Mouse (Mus musculus): Measurements from ENCODE around the gene Tagln.
A peak's percentile ranks its signal among the peaks of the same experiment; 100 is the strongest.

Tagln gene

GRCm38 (mm10) chr9:45935628-45936210, at the start of gene Tagln:
Tagln (minus strand) TSS chr9:45936058.
- no peak for DNase-seq (ENCODE audit: extremely low read depth, insufficient read length, low spot score)

DNA sequence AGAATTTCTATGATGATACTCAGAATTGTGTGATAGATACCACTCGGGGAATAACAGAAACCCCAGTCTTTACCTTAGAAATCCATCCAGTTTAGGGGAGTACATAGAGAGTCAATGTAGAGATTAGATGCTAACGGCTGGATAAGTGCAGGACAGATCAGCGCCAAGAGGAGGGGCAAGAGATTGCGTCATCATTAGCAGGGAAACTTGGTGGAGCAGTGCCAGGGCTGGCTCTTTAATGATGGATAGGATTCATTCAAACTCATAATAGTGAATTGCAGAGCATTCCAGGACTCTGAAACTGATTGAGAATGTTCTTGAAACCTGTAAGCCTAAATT, 49.3 kb upstream of the Tagln start:
- DNase-seq (ENCODE audit: extremely low read depth, insufficient read length, low spot score), result no peak

DNA sequence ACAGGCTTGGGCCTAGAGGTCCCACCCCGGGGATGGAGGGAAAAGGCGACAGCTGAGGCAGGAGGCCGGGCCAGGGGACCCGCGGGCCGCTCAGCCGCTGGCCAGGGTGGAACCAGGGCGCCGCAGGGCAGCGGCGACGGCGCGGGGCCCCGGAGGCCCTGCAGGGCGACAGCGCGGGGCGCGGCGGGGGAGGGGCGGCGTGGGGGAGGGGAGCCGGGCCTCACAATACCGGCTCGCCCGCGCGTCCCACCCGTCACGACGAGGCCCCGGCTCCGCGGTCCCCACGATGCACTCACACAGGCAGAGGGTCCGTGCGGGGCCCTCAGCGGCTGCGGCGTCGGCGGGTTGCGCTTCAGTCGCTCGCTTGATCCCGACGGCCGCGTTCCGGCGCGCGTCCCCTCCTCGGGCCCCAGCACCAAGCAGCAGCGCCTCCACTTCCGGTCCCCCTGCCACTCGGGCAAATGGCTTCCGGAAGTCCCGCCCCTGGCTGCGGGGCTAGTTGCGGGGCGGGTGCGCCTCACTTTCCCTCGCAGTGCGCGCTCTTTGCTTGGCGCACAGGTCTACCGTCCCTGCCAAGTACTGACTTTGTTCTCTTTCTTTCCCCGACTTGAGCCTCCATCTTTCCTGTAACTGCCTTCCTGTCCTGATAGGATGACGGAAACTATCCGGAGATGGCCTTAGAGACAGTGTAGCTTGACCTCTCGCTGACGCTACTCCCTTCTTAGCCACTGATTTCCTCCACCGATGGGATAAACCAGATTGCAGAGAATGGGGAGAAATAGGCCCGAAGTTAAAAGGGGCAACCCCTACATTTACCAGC, 48.8 kb upstream of the Tagln start:
- peak; percentile 89 for DNase-seq (ENCODE audit: extremely low read depth, insufficient read length, low spot score)

DNA sequence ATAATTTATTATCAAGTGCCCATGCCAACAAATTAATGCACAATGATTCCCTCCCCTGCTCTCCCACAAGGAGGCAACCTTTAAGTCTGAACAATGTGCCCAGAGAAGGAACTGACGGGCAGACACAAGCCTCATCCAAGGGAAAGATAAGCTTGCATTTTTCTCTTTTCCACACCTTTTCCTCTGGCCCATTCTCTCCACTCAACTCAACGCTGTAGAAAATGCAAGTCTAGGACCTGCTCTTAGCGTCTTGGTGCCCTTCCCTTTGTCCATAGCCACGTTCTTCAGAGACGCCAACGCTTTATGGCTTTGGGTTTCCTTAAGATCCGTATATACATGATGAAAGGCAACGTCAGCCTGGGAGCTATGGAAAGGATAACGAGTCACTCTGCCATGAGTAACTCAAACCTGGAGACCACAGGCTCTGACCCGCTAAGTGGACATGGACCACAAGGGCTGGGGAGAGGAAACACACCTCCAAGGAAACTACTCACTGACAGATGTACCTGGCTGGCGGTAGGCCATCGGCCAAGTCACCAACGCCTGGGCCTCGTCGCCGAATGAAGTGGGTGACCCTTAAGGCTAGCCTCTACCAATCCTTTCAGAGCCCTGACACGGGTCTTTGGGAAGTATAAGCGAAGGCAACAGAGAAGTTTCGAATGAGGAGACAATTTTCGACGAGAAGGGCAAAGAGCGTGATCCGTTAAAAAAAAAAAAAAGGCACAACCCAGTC, 48.0 kb upstream of the Tagln start:
- peak; percentile 43 for DNase-seq (ENCODE audit: extremely low read depth, insufficient read length, low spot score)

GRCm38 (mm10) chr9:45981331-45981730, 45.5 kb upstream of the Tagln start:
- no peak for DNase-seq (ENCODE audit: extremely low read depth, insufficient read length, low spot score)

DNA sequence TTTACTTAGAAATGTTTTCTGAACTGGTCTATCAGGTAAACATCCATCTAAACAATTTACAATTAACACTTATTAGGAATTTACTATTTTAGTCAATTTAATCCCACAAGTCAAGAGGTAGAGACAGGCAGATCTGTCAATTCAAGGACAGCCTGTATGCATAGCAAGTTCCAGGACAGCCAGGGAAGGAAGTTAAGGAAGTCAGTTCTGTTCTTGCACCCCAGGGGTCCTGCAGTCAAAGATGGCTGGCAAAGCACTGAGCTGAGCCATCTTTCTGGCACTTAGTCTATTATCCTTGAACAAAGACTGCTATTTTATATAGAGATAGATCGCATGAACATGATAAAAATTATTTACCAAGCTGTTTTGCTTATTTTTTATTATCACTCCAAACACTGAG, 44.8 kb upstream of the Tagln start:
- no peak for DNase-seq (ENCODE audit: extremely low read depth, insufficient read length, low spot score)

GRCm38 (mm10) chr9:45979778-45980177, 43.9 kb upstream of the Tagln start:
- DNase-seq (ENCODE audit: extremely low read depth, insufficient read length, low spot score), result no peak

- no peak for DNase-seq (ENCODE audit: extremely low read depth, insufficient read length, low spot score)
These were observed 41.0 kb upstream of the Tagln start for GRCm38 (mm10) chr9:45976884-45977283.

DNA sequence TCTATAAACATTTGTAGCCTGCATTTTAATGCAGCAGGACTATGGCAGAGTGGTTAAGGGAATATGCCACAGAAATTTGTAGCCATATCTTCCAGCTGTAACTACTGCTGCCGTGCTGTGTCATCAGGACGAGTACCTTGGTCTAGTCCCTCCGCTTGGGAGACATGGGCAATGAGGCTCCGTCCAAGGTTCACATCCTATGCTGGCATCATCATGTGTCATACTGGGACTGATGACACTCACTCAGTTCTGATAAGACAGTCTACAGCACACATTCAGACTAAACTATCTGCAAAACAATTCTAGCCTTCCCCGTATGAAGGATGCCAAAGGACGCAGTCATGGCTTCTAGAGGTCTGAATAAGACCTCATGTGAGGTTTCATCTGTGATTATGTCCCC, 27.7 kb upstream of the Tagln start:
- no peak for DNase-seq (ENCODE audit: extremely low read depth, insufficient read length, low spot score)

- no peak for DNase-seq (ENCODE audit: extremely low read depth, insufficient read length, low spot score)
These were observed 26.0 kb upstream of the Tagln start for GRCm38 (mm10) chr9:45961855-45962254.

DNA sequence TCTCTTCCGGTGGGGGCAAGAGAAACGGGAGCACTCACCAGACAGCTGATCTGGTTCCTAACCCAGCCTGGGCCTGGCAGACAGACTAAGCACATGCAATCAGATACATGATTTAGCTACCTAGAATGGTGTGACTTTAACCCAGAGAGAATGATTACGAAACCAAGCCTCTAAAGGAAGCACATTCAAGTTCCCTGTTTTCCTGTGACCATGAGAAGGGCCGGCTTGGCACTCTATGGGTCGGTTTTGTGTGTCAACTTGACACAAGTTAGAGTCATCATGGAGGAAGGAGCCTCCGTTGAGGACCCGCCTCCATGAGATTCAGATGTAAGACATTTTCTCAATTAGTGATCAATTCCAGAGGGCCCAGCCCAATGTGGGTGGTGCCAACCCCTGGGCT, 23.8 kb upstream of the Tagln start:
- DNase-seq (ENCODE audit: extremely low read depth, insufficient read length, low spot score), result no peak

DNA sequence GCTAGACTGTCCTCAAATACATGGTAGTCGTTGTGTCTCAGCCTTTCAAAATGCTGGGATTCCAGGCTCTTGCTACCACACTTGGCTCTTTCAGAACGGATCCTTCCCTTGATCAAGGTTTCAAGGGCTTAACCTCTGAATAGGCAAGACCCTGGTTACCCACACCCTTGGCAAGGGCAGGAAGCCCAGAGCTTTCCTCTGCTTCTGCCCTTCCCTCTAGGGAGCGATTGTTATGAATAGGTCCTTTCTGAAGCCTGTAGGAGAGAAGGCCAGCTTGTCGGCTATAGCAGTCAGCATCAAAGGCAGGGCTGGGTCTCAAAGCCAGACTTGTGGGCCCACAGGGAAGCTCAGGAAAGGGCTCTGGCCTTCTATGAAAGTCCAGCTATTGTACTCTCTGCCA, 23.0 kb upstream of the Tagln start:
- DNase-seq (ENCODE audit: extremely low read depth, insufficient read length, low spot score), result no peak

DNA sequence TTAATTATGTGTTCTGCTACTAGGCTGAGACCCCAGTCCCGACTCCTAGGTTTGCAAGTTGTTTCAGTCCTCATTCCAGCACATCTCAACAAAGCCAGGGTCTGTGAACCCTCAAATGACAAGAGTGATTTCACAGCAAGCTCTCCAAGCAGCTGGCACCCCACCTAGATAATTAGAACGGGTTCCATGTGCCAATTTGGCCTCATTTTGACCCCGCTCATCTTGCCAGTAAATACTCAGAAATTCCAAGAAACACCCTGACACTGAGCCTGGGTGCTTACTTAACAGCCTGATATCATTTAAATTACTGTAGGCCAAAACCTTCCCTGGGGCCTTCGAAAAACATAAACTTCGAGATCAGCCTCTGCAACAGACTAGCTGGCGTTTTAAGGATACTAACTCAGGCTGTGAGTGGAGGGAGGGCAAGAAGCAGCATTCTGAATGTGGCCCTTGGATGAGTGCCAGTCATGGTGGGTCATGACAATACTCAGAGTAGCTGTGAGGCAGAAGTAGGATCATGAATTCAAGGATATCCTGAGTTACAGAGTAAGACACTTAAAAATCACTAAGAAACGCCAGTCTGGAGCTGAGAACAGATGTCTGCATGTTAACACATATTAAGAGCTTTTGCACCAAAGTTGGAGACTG, 22.3 kb upstream of the Tagln start:
- DNase-seq (ENCODE audit: extremely low read depth, insufficient read length, low spot score), result no peak

- peak; percentile 86 for DNase-seq (ENCODE audit: extremely low read depth, insufficient read length, low spot score)
These were observed 19.5 kb upstream of the Tagln start, which contains the start of gene Sidt2 for GRCm38 (mm10) chr9:45955107-45955963. Sidt2 (minus strand) TSS chr9:45955258.

DNA sequence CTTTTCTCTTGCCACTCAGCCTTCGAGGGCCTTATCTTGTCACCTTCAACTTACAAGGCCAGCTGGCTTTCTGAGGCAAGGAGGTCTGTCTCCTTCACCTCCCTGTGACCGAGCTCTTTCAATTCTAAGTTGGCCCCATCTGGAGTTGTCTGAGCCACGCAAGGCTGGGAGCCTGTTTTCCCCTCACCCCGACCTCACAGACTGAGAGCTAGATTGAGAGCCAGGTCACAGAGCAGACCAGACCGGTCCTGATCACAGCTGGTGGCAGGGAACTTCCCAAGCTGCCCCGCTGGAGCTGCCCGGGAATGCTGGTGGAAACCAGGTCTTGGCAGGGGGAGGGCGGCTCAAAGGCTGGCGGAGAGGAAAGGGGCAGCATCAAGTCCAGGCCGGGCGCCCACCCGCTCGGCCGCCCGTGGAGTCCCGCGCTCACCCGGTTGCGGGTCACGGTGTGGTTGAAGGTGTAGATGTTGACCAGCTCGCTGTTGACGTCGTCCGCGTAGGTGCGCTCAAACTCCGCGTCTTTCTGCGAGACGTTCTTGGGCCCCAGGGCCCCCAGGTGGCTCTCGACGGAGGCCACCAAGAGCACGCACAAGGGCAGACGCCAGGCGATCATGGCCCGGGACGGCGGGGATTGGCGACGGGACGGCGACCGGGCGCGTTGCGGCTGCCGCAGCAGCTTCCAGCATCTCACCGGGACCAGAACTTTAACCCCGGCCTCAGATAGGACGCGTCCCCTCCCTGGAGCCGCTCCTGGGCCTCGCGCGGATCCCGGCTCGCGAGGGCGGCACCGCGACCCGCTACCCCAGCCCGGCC, 18.6 kb upstream of the Tagln start:
- DNase-seq (ENCODE audit: extremely low read depth, insufficient read length, low spot score), result peak; percentile 80

DNA sequence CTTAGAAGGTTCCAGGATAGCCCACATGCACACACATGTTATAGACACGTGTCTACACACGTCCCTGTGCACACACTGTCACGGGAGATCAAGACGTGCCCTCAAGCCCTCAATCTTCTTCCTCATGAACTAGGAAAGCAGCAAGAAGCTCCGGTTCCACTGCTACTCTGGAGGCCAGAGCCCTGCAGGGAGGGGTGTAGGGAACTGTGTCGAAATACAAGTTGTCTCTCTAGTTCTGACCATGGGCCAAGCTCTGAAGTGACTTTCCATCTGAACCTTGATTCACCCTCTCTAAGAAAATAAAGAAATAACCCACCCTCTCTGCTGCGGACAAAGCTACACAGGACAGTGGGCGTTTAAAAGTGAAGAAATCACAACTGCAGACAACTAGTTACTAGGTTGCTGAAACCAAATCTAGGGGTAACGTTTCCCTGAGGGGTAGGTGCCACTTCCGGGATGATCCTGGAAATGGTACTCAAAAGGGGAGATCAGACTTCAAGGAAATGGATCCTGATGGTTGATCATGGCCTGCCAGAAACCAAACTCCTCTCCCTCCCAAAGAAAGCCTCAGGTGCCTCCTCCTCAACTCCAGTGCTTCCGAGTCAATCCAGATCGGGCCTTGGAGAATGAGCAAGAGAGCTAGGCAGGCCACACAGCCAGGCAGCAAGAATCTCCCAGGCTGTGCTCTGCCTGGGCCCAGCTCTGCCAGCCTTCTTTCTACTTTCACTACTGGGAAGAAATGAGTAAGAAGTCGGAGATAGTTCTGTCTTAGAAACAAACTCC, 17.8 kb upstream of the Tagln start:
- DNase-seq (ENCODE audit: extremely low read depth, insufficient read length, low spot score), result no peak

GRCm38 (mm10) chr9:45952890-45953289, 17.0 kb upstream of the Tagln start:
- DNase-seq (ENCODE audit: extremely low read depth, insufficient read length, low spot score), result no peak

DNA sequence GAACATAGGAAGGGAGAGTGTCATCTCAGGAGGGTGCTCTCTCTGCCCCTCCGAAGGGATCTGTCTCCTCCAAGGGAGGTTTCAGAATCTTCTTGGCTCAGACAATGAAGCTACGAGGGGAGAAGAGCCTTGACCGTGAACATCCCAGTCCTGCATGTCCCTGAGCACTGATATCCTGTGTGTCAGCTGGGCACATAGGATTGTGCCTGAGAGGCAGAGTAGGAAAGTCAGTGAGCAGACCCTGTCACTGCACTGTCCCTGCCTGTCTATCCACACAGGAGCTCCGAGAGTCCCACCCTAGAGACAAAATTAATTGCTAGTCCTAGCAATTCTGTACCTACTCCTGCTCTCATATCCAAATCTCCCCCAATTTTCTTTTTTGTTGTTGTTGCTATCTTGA, 16.2 kb upstream of the Tagln start:
- DNase-seq (ENCODE audit: extremely low read depth, insufficient read length, low spot score), result no peak

DNA sequence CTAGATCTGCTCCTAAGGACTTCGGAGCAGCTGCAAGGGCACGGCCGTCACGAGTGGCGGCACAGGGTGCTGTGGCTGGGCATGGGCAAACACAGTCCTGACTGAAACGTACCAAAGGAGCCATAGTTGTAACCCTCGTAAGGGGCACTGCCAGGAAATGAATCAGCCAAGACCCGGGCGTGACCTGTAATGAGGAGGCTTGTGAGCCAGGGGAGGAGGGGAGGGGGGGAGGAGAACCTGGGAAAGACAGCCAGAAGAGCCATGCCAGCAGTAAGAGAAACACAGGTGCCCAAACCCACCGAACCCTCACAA, 11.0 kb upstream of the Tagln start:
- DNase-seq (ENCODE audit: extremely low read depth, insufficient read length, low spot score), result no peak
